Mouse (Mus musculus) midbrain, postnatal 0 days (tissue): ENCODE measurements around the gene Cxcl2. TPM values are rescaled to one million over a fixed set of nuclear protein-coding genes. Genes with fewer than 3 reads are reported as not detected.

Source experiments
- ATAC-seq: fragments of 200-750 bp; cut with Nextera tagmentation; 2 replicates; pipeline ENCODE4 v1.8.0; 2017; ENCODE audit warnings: moderate number of reproducible peaks, mild to moderate bottlenecking, moderate TSS enrichment, moderate library complexity; ENCODE audit not compliant: low FRiP score
- DNase-seq: peaks from one replicate; pipeline ENCODE4 v3.0.0-alpha.2; 2015; ENCODE audit warnings: low spot score
- H3K27ac ChIP-seq: fragments of 300-500 bp; sonication (generic); 2 replicates; pipeline ENCODE4 v1.5.1; 2014; ENCODE audit warnings: low read depth, mild to moderate bottlenecking, low read length, mixed read lengths
- H3K27me3 ChIP-seq: fragments of 300-500 bp; sonication (generic); 2 replicates; pipeline ENCODE4 v1.6.1; 2014; ENCODE audit warnings: low read length, control low read depth, mixed read lengths; ENCODE audit not compliant: insufficient read depth
- H3K36me3 ChIP-seq: fragments of 300-500 bp; sonication (generic); 2 replicates; pipeline ENCODE4 v1.6.1; 2014; ENCODE audit warnings: low read length, control low read depth, mixed read lengths; ENCODE audit not compliant: insufficient read depth
- H3K4me1 ChIP-seq: fragments of 300-500 bp; sonication (generic); 2 replicates; pipeline ENCODE4 v1.6.1; 2014; ENCODE audit warnings: mild to moderate bottlenecking, control low read depth, antibody characterized with exemption, low read length, mixed read lengths; ENCODE audit not compliant: insufficient read depth
- H3K4me2 ChIP-seq: fragments of 300-500 bp; sonication (generic); 2 replicates; pipeline ENCODE4 v1.6.1; 2014; ENCODE audit warnings: low read depth, mild to moderate bottlenecking, low read length, mixed read lengths; ENCODE audit not compliant: poor library complexity, severe bottlenecking
- H3K4me3 ChIP-seq: fragments of 300-500 bp; sonication (generic); 2 replicates; pipeline ENCODE4 v1.5.1; 2014; ENCODE audit warnings: low read depth, mild to moderate bottlenecking, low read length, moderate library complexity
- H3K9ac ChIP-seq: fragments of 300-500 bp; sonication (generic); replicated peaks from 2 replicates; pipeline ENCODE4 v1.6.1; 2014; ENCODE audit warnings: mild to moderate bottlenecking, low read length, moderate library complexity, mixed read lengths; ENCODE audit not compliant: poor library complexity, severe bottlenecking
- H3K9me3 ChIP-seq: fragments of 300-500 bp; sonication (generic); 2 replicates; pipeline ENCODE4 v1.6.1; 2016; ENCODE audit warnings: low read length, control low read depth
- CTCF ChIP-seq: IDR thresholded peaks from 2 replicates; pipeline ENCODE4 v1.5.1; 2016; ENCODE audit warnings: antibody characterized with exemption, mild to moderate bottlenecking
- WGBS: fragments of 180-500 bp; shearing (Covaris S2); extraction: QIAGEN DNeasy Blood & Tissue Kit; methylation state at CpG from one replicate; pipeline ENCODE4 v1.1.7; 2014; 5-methylcytosine and 5-hydroxymethylcytosine counted together
- polyA plus RNA-seq: library from polyadenylated mRNA; unstranded; fragments of >200 nt; fragmentation: Nextera tagmentation; extraction: Ambion mirVana; gene quantifications from 2 replicates; pipeline ENCODE4 v1.2.1, GENCODE M21; 2015
- total RNA-seq: library from RNA; depleted of rRNA; stranded (reverse); fragments of >200 nt; gene quantifications from 2 replicates; pipeline ENCODE4 v1.2.3, GENCODE M21; 2014; rRNA removed

Gene Cxcl2
- total RNA-seq: not detected in 2 replicates
- polyA plus RNA-seq: 0.14 TPM in 1 of 2 replicates, not detected in the other

- no peak for TF ChIP-seq CTCF
- 7% methylated on average over 22 of the region's 22 CpGs for WGBS
- no peaks in the 10 kb centered on the region for H3K36me3 ChIP-seq
- H3K9ac ChIP-seq: no peak within 1 kb of the TSS
- H3K4me3 ChIP-seq: peak within 1 kb of the TSS; percentile 40
- ATAC-seq (peak; percentile 61), DNase-seq (no peak)
- no peak within 1 kb of the TSS for H3K27ac ChIP-seq
- H3K9me3 ChIP-seq: no peaks in the 10 kb centered on the region
- peak within 1 kb of the TSS; percentile 92 for H3K4me2 ChIP-seq
- H3K27me3 ChIP-seq: no peaks in the 10 kb centered on the region
- H3K4me1 ChIP-seq: peaks cover 3% of the 10 kb centered on the region; the same call in 1 of the 2 replicates
Measured at GRCm38 (mm10) chr5:90903339-90904020, at the start of gene Cxcl2. Gene Cxcl2 (plus strand): TSS chr5:90903871.

DNA sequence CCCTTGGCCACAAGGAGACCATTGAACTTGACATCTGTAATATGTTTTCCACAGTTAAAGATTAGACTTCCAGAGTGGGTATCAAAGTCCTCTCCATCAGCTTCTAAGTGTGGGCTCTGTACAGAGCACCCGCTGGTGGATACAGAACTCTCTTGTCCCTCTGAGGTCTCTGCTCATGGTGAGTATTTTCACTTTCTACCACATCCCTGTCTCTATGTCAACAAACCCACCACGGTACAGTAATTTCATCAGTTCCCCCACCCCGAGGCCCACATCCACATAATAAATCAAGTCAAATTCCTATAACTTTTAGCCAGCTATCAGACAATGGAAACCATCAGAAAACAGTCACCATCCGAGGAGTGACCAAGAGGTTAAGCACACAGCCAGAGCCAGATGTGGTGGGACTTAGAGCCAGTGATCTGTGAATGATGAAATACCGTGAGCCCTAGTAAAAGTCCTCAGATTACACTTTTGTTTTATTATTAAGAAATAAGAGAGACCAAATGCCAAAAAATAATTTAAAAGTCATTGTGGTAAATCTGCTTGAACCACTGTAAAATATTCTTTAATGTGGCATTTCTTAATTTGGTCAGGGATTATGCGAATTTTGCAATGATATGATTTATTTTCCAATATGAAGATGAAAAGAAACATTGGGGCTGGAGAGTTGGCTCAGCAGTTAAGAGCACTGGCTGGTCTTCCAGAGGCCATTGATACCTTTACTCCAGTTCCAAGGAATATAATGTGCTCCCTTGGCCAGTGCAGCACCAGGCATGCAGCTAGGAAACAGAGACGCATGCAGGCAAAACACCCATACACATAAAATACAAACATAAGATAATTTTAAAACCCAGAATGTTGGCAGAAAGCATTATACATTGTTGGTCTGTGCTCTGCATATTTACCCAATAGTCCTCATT lies 48.1 kb upstream of the Cxcl2 start:
- Histone ChIP-seq H3K4me2 (no peak overlapping the region), H3K27ac (no peak overlapping the region), H3K27me3 (no peaks in the 10 kb centered on the region), H3K9me3 (no peaks in the 10 kb centered on the region), H3K4me3 (no peak overlapping the region), H3K36me3 (no peaks in the 10 kb centered on the region), H3K4me1 (no peaks in the 10 kb centered on the region), H3K9ac (no peak overlapping the region)
- DNase-seq (no peak), ATAC-seq (no peak)
- WGBS: 85% methylated on average over 7 of the region's 7 CpGs
- no peak for TF ChIP-seq CTCF

GRCm38 (mm10) chr5:90857463-90857862 lies 46.2 kb upstream of the Cxcl2 start:
- WGBS: 81% methylated on average over 5 of the region's 5 CpGs
- Histone ChIP-seq H3K27me3 (no peaks in the 10 kb centered on the region), H3K4me2 (no peak overlapping the region), H3K4me3 (no peak overlapping the region), H3K9me3 (no peaks in the 10 kb centered on the region), H3K4me1 (no peaks in the 10 kb centered on the region), H3K27ac (no peak overlapping the region), H3K9ac (no peak overlapping the region), H3K36me3 (no peaks in the 10 kb centered on the region)
- DNase-seq (no peak), ATAC-seq (no peak)
- no peak for TF ChIP-seq CTCF

DNA sequence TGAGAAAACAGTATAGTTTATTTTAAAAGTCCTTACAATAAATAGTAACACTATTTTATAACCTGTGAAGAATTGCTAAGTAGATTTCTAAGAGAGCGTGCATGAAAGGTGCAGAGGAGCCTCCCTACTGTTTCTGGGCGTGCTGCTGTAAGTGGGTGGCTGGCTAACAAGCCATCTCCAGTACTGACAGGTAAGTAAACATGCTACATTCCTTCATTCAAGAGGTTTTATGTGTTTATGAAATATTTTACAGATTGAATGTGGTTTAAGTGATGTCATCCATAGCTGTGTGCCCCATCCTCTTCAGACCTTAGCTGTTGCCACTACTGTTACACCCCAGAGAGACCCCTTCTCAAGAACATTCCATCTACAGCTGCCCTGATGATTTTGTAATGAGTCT lies 45.2 kb upstream of the Cxcl2 start:
- H3K36me3 ChIP-seq: no peaks in the 10 kb centered on the region
- no peak overlapping the region for H3K9ac ChIP-seq
- no peak overlapping the region for H3K27ac ChIP-seq
- ATAC-seq (no peak), DNase-seq (no peak)
- H3K4me2 ChIP-seq: no peak overlapping the region
- WGBS: 94% methylated on average over 2 of the region's 2 CpGs
- H3K4me3 ChIP-seq: no peak overlapping the region
- no peak for TF ChIP-seq CTCF
- no peaks in the 10 kb centered on the region for H3K4me1 ChIP-seq
- H3K27me3 ChIP-seq: no peaks in the 10 kb centered on the region
- no peaks in the 10 kb centered on the region for H3K9me3 ChIP-seq

DNA sequence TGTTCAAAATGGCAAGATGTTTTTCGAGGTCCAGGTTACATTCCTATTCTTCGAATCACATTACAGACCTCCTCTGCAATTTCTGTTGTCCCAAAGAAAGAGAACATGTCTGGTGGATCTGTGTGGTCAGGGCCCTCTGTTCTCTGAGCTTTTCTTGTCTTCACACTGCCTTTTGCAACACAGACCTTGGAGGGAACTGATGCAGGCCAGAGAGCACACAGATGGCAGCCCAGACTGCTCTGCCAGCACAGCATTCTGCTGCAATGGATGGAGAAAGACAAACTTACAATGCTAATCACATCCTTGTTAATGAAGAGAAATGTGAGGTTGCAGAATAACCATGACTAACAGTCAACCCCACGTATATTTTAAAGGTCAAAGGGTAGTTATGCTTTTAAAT lies 44.6 kb upstream of the Cxcl2 start:
- Histone ChIP-seq H3K4me3 (no peak overlapping the region), H3K4me2 (no peak overlapping the region), H3K9me3 (no peaks in the 10 kb centered on the region), H3K27ac (no peak overlapping the region), H3K27me3 (no peaks in the 10 kb centered on the region), H3K36me3 (no peaks in the 10 kb centered on the region), H3K4me1 (no peaks in the 10 kb centered on the region), H3K9ac (no peak overlapping the region)
- WGBS: 68% methylated on average over 3 of the region's 3 CpGs
- ATAC-seq (no peak), DNase-seq (no peak)
- TF ChIP-seq CTCF: no peak
